Mouse (Mus musculus): ENCODE measurements around the gene Serpinb8. TPM values are rescaled to one million over a fixed set of nuclear protein-coding genes. Genes with fewer than 3 reads are reported as not detected.

Serpinb8 gene
- 0.21 and 0.31 TPM in 2 replicates for polyA plus RNA-seq (2015; fragmentation: Nextera tagmentation; extraction: Ambion mirVana)

DNA sequence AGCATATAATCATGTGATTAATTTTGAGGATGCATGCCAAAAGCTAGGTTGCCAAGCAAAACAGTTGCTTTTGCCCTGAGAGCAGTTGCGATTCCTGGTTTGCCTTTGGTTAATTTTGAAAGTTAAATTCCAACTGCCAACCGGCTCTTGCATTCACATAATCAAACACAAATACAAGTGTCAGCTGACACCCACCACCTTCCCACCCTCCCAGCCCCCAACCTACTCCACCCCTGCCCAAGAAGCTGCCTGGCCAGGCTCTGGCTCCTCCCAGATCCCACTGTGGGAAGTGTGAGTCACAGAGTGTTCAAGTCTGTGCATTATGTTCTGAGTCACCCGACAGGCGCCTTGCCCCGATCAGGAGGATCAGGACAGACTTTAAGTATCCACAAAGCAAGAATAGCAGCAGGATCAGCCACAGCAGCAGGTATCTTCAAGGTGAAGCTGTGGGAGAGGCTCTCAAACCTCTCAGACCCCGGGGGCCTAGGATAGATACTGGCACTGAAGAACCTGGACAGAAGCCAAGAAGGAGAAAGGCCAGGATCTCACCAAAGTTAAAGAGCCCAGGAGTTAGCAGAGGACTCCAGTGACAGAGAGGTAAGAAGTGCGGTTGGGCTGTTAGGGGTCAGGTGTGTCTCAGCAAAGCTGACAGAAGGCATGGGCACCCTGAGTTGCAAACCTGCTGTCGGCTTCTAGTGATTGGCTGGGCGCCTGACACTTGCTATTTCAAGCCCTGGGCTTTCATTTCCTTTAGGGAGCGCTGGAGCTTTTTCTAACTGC lies at the start of gene Serpinb8:
Gene Serpinb8, plus strand, starts transcription at position 316 of the 780 bp plus-strand sequence.
- 33% methylated on average over 10 of the region's 10 CpGs for WGBS (ENCODE audit: insufficient replicate concordance)
- DNase-seq (no peak), ATAC-seq (ENCODE audit: low read depth) (no peak)

DNA sequence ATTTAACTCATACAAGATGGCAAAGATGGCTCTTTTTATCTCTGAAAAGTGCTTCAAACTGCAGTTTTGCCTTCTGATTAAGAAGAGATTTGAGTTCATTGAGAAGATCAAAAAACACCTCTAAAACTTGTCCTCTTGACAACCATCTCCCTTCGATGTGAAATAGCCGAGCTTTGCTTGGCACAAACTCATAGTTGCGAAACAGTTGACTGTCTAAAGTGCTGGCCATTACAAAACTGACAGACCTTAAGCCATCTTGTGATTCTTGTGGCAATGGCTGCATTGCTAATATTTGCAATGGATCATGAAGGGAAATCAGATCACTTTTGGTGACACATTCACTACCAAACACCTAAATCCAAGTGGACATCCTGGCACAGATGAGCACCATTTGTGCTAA lies 30.3 kb upstream of the Serpinb8 start:
- Histone ChIP-seq H3K27me3 (no peaks in the 10 kb centered on the region), H3K4me2 (no peak overlapping the region), H3K36me3 (no peaks in the 10 kb centered on the region), H3K4me1 (replicated peaks) (no peaks in the 10 kb centered on the region), H3K9me3 (replicated peaks) (no peaks in the 10 kb centered on the region), H3K27ac (no peak overlapping the region), H3K9ac (no peak overlapping the region), H3K4me3 (replicated peaks) (no peak overlapping the region)
- DNase-seq (no peak), ATAC-seq (ENCODE audit: low read depth) (no peak)
- WGBS (ENCODE audit: insufficient replicate concordance): 63% methylated on average over 3 of the region's 3 CpGs

More for the DNA sequence above, at the start of gene Serpinb8:
- Histone ChIP-seq H3K36me3 (no peaks in the 10 kb centered on the region), H3K27me3 (no peaks in the 10 kb centered on the region), H3K4me1 (replicated peaks) (no peaks in the 10 kb centered on the region), H3K4me2 (no peak within 1 kb of the TSS), H3K9ac (no peak within 1 kb of the TSS), H3K9me3 (replicated peaks) (no peaks in the 10 kb centered on the region), H3K4me3 (replicated peaks) (no peak within 1 kb of the TSS), H3K27ac (no peak within 1 kb of the TSS)

DNA sequence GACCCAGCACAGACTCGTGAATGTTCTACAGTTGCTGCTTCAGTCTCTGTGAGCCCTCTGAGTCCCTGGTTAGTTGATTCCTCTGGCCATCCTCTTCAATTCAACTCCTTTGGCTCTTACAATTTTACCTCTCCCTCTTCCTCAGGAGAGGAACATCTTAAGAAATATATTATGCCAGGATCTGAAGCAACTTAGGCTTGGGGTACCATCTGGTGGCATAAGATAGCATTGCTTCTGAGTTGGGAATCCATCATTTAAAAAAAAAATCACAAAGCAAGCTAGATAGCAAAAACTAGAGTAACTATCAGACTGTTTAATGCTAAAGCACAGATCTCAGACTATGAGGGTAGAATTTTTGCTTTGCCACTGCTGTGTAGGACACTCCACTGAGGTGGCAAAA lies 27.7 kb upstream of the Serpinb8 start:
- ATAC-seq (ENCODE audit: low read depth) (no peak), DNase-seq (no peak)
- no peaks in the 10 kb centered on the region for H3K36me3 ChIP-seq
- no peaks in the 10 kb centered on the region for H3K27me3 ChIP-seq
- H3K4me2 ChIP-seq: no peak overlapping the region
- H3K9ac ChIP-seq: no peak overlapping the region
- WGBS (ENCODE audit: insufficient replicate concordance): 29% methylated on average over 1 of the region's 1 CpGs
- H3K9me3 ChIP-seq (replicated peaks): no peaks in the 10 kb centered on the region
- no peak overlapping the region for H3K4me3 ChIP-seq (replicated peaks)
- H3K4me1 ChIP-seq (replicated peaks): no peaks in the 10 kb centered on the region
- H3K27ac ChIP-seq: no peak overlapping the region

DNA sequence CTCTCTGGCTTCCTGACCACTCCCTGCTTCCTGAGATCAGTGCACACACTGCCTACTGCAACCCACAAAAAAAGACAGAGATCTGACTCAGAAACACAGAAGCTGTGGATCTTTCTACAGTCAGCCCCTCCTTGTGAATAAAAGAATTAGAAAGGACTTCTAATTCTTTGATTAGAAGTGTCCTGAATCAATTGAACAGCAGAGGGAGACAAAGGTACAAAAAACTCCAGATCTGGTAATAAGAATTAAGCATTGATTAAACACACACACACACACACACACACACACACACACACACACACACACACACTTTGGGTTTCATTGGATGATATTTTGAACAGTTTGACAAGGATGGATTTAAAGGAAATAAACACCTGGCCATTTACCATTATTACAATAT lies 24.2 kb upstream of the Serpinb8 start:
- no peaks in the 10 kb centered on the region for H3K9me3 ChIP-seq (replicated peaks)
- no peak for ATAC-seq (ENCODE audit: low read depth)
- H3K36me3 ChIP-seq: no peaks in the 10 kb centered on the region
- no peak overlapping the region for H3K4me3 ChIP-seq (replicated peaks)
- no peak overlapping the region for H3K4me2 ChIP-seq
- no peak overlapping the region for H3K9ac ChIP-seq
- no peaks in the 10 kb centered on the region for H3K4me1 ChIP-seq (replicated peaks)
- no peak overlapping the region for H3K27ac ChIP-seq
- no peak for DNase-seq
- H3K27me3 ChIP-seq: no peaks in the 10 kb centered on the region

DNA sequence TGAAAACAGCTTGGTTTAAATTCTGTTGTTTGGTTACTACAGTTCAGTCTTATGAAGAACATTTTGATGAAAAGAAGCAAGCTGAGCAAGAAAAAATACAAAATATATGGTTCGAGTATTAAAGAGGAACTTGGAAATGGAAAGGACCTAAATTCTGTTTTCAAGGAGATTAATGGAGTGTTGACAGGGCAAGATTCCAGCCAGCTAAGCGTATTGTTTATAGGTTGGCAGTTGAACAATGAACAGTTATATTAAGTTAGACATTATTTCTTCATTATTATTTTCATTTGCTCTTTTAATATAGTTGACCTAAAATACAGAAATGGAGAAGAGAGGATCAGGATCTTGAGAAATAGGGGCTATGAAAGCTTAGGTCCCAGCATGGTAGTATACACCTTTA lies 13.7 kb upstream of the Serpinb8 start:
- H3K9me3 ChIP-seq (replicated peaks): no peaks in the 10 kb centered on the region
- H3K4me3 ChIP-seq (replicated peaks): no peak overlapping the region
- no peaks in the 10 kb centered on the region for H3K36me3 ChIP-seq
- DNase-seq (no peak), ATAC-seq (ENCODE audit: low read depth) (no peak)
- no peak overlapping the region for H3K9ac ChIP-seq
- WGBS (ENCODE audit: insufficient replicate concordance): 52% methylated on average over 2 of the region's 2 CpGs
- no peak overlapping the region for H3K4me2 ChIP-seq
- no peaks in the 10 kb centered on the region for H3K27me3 ChIP-seq
- no peaks in the 10 kb centered on the region for H3K4me1 ChIP-seq (replicated peaks)
- H3K27ac ChIP-seq: no peak overlapping the region

DNA sequence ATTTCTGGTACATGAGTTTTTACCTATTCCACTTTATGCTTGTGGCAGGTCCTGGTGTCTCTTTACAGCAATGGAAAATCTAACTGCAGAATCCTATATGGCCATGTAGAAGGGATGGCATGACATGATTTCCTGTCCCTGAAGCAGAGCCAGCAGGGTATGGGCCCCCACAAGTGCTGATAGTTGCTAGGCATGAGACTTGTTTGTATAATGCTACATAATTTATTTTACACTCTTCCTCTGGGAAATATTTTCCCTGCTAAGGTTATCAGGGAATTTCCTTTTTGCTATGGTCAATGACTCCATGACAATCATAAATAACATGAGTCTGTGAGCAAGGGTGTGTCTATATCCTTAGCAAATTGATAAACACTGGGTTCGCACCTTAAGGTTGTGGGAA lies 12.3 kb upstream of the Serpinb8 start:
- H3K9ac ChIP-seq: no peak overlapping the region
- H3K27me3 ChIP-seq: no peaks in the 10 kb centered on the region
- DNase-seq (no peak), ATAC-seq (ENCODE audit: low read depth) (no peak)
- no peak overlapping the region for H3K4me3 ChIP-seq (replicated peaks)
- H3K36me3 ChIP-seq: no peaks in the 10 kb centered on the region
- H3K9me3 ChIP-seq (replicated peaks): no peaks in the 10 kb centered on the region
- WGBS (ENCODE audit: insufficient replicate concordance): 58% methylated on average over 1 of the region's 1 CpGs
- H3K27ac ChIP-seq: no peak overlapping the region
- H3K4me1 ChIP-seq (replicated peaks): no peaks in the 10 kb centered on the region
- H3K4me2 ChIP-seq: no peak overlapping the region

DNA sequence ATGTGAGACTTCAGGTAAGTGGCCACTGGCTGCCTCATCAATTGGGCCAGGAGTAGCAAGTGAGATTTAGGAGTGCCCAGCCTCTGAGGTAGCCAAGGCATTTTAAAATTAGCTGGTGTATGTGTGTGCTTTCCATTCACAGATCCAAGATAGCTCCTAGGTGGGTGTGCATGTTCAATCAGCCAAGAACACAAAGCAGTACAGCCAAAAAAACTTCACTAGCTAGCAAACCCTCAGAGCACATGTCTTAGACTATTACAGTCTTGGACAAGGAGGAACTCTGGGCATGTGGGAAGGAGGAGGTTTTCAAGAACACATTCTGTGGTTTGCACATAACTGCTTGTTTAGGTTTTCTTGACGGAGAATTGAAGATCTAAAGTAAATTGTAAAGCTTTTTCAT lies 8.6 kb upstream of the Serpinb8 start:
- Histone ChIP-seq H3K9ac (no peak overlapping the region), H3K4me3 (replicated peaks) (no peak overlapping the region), H3K4me2 (no peak overlapping the region), H3K27me3 (no peaks in the 10 kb centered on the region), H3K9me3 (replicated peaks) (no peaks in the 10 kb centered on the region), H3K27ac (no peak overlapping the region), H3K36me3 (no peaks in the 10 kb centered on the region), H3K4me1 (replicated peaks) (no peaks in the 10 kb centered on the region)
- 43% methylated on average over 1 of the region's 1 CpGs for WGBS (ENCODE audit: insufficient replicate concordance)
- ATAC-seq (ENCODE audit: low read depth): no peak
- DNase-seq: no peak

DNA sequence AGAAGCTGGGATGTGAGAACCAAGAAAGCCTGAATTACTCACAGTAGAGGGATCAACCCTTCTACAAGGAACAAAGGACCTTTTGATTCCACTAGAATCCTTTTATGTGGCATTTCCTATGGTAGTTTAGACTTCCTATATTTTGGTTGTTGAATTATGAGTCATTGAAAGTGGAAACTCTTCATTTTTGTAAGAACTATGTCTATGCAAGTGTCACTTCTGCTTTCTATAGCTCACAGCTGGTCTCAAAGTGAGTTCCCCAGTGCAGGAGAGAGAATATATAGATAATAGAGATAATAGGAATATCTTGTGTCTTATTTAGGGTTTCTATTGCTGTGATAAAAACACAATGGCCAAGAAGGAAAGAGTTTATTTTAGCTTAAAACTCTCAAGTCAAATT lies 6.9 kb upstream of the Serpinb8 start:
- Histone ChIP-seq H3K4me2 (no peak overlapping the region), H3K4me3 (replicated peaks) (no peak overlapping the region), H3K27me3 (no peaks in the 10 kb centered on the region), H3K9me3 (replicated peaks) (no peaks in the 10 kb centered on the region), H3K9ac (no peak overlapping the region), H3K4me1 (replicated peaks) (no peaks in the 10 kb centered on the region), H3K27ac (no peak overlapping the region), H3K36me3 (no peaks in the 10 kb centered on the region)
- DNase-seq (no peak), ATAC-seq (ENCODE audit: low read depth) (no peak)

DNA sequence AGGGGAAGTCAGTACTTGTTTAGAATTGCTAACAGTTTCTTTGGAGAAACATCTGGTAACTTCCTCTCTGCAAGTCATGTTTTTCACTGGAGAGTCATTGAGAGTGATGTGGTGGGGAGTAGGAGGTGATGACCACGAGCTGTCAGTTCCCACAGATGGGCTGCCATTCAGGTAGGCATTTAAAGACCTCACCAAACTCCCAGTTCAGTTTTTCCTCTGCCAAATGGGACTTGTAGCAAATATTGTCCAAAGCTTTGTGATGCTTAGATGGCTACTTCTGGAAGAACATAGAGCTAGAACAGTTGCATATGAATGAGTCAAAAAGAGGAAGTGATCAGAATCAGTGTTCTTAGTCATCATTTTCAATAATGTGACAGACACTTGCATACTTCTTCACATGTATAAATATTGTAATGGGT lies 5.8 kb upstream of the Serpinb8 start:
- Histone ChIP-seq H3K27me3 (no peaks in the 10 kb centered on the region), H3K27ac (no peak overlapping the region), H3K9me3 (replicated peaks) (no peaks in the 10 kb centered on the region), H3K4me2 (no peak overlapping the region), H3K36me3 (no peaks in the 10 kb centered on the region), H3K4me1 (replicated peaks) (no peaks in the 10 kb centered on the region), H3K9ac (no peak overlapping the region), H3K4me3 (replicated peaks) (no peak overlapping the region)
- 16% methylated on average over 1 of the region's 1 CpGs for WGBS (ENCODE audit: insufficient replicate concordance)
- ATAC-seq (ENCODE audit: low read depth) (no peak), DNase-seq (no peak)

DNA sequence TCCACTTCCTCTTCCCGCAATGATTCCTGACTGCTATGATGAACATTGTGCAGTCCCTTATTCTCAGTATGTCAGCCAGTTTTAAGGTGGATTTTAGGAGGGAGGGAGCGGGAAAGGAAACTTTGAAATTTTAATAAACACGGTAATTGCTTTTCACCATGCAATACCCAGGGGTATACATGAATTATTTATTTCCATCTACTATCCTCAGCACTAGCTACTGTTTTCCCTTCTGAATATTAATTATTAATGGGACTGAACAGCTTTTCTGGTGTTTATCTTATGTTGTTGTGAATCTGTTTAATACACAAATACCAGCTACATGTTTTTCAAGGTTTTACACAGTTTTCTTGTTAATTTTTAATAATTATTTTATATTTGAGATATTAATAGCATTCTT lies 4.9 kb upstream of the Serpinb8 start:
- Histone ChIP-seq H3K36me3 (no peaks in the 10 kb centered on the region), H3K27ac (no peak overlapping the region), H3K4me2 (no peak overlapping the region), H3K9ac (no peak overlapping the region), H3K4me1 (replicated peaks) (no peaks in the 10 kb centered on the region), H3K9me3 (replicated peaks) (no peaks in the 10 kb centered on the region), H3K4me3 (replicated peaks) (no peak overlapping the region), H3K27me3 (no peaks in the 10 kb centered on the region)
- DNase-seq (no peak), ATAC-seq (ENCODE audit: low read depth) (no peak)
- 59% methylated on average over 3 of the region's 3 CpGs for WGBS (ENCODE audit: insufficient replicate concordance)

DNA sequence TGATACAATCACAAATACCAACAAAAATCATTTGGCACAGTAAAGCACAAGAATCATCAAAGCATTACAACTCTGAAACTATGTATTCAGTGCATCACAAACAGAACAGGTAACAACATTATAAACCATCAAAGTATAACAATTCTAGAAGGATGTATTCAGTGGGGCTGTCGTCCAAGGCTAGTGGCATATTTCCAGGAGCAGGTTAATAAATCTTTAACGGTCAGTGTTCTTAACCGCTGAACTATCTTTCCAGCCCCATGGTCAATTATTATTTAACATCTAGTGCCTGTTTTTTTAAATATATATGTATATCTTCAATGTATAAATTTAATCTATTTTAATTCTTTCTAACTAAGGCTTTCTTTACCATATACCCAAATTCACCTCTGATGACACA lies 3.6 kb upstream of the Serpinb8 start:
- Histone ChIP-seq H3K36me3 (no peaks in the 10 kb centered on the region), H3K27me3 (no peaks in the 10 kb centered on the region), H3K4me2 (no peak overlapping the region), H3K4me3 (replicated peaks) (no peak overlapping the region), H3K4me1 (replicated peaks) (no peaks in the 10 kb centered on the region), H3K9me3 (replicated peaks) (no peaks in the 10 kb centered on the region), H3K27ac (no peak overlapping the region), H3K9ac (no peak overlapping the region)
- ATAC-seq (ENCODE audit: low read depth): no peak
- 75% methylated on average over 3 of the region's 3 CpGs for WGBS (ENCODE audit: insufficient replicate concordance)
- no peak for DNase-seq

DNA sequence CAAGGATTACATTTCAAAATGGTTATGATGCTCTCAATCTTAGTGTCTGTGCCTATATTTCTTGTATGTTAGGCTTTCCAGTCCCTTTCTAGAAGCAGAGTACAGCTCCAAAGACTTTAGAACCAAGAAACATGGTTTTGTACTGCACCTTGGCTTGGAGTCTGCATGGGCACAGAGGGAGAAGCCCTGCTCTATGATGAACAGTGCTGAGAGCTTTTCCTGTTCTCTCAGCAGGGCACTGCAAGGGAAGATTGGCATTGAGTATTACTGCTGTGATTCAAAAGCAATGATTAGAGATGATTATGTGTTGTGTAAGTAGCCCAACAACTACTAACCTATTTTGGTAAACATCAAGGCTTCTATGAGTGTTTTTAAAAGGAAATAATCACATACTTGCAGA lies 1.6 kb upstream of the Serpinb8 start:
- no peaks in the 10 kb centered on the region for H3K9me3 ChIP-seq (replicated peaks)
- no peaks in the 10 kb centered on the region for H3K27me3 ChIP-seq
- DNase-seq (no peak), ATAC-seq (ENCODE audit: low read depth) (no peak)
- no peaks in the 10 kb centered on the region for H3K4me1 ChIP-seq (replicated peaks)
- no peak overlapping the region for H3K4me2 ChIP-seq
- no peaks in the 10 kb centered on the region for H3K36me3 ChIP-seq
- H3K4me3 ChIP-seq (replicated peaks): no peak overlapping the region
- H3K9ac ChIP-seq: no peak overlapping the region
- no peak overlapping the region for H3K27ac ChIP-seq

Measured in liver, embryonic 13.5 days (tissue).